Mouse (Mus musculus): ENCODE results near the gene 4930415O20Rik.
A peak's percentile ranks its signal among the peaks of the same experiment; 100 is the strongest.

Gene 4930415O20Rik

DNA sequence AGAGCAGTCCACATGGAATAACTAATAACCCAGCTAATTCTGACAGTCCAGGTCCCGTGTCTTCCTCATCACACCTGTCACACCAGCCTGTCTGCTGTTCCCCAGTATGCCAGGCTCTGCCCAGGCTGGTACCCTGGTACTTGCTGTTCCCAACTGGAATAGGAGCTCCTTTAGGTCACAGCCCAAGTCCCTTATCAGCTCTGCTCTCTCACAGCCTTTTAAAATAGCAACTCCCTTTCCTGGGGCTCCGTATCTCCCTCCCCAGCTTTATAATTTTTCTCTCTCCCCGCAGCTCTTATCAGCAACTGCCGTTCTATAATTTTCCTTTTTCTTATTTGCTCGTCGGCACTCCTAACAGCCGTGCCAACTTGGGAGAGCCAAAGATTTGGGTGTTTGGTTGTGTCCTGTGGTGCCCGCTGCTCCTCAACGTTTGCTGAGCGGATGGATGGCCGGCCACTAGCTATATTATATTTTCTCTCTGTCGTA is 35.3 kb downstream of the 4930415O20Rik start:
- DNase-seq (ENCODE audit: low read depth, low spot score): peak; percentile 77

DNA sequence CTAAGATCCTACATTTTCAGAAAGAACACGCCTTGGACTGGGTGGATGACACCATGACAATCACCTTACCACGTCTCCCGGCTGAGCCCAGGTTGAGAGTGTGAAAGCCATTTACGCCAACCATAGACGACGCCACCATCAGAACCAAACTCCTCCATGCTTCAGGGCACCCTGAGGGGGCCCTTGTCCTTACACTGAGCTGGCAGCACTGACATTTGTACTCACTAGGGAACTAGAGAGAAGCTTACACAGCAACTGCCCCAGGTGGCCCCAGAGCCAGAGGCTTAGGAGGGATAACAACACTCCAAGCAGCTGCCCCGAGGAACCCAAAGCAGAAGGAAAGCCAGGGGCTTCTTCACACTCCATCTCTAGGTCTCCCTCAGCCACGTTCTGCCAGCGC is 35.9 kb downstream of the 4930415O20Rik start:
- DNase-seq (ENCODE audit: low read depth, low spot score): no peak

DNA sequence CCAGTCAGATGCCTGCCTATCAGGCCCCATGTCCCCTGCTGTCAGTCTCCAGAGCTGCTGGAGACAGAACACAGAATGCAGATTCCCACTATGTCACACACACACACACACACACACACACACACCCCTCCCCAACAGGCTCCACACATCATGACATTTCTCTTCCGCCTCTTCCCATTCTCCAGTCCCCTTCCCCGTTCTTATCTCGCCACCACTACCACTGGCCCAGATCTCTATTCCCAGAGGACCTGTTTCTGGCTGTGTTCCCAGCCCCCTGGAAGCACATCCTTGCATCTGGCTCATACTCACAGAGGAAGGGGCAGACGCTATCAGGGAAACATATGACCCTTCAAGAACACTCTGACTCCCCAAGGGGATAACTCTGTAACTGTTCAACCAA is 36.8 kb downstream of the 4930415O20Rik start:
- DNase-seq (ENCODE audit: low read depth, low spot score): no peak

DNA sequence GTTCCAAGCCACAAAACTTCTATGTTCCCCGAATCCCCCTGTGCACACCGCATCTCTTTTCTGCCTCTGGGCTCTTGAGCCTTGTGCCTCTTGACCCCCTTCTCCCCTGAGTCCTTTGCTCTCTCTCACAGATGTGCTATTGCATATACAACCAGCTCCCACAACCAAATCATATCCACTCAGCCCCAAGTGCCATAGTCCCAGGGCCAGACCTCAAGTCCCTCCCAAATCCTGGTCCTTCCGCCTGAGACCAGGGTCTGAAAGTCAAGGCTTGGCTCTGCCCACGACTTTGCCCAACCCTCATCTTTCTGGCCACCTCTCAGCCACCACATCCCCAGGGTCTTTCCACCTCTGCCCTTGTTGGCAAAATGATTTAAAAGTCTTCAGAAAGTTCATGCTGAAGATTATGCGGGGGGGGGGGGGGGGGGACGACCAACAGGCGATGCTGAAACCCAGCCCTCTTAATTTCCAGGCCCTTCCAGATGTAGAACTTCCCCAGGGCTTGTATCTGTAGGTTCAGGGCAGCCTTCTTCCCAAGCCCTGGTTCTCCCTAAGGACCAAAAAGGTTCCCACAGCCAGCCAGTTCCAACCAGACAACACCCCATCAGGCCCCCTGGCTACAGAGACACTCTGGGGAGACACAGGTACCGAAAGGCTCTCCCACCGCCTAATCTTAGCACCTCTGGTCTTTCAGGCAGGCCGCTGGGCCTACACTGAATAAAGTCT is 37.4 kb downstream of the 4930415O20Rik start:
- no peak for DNase-seq (ENCODE audit: low read depth, low spot score)

DNA sequence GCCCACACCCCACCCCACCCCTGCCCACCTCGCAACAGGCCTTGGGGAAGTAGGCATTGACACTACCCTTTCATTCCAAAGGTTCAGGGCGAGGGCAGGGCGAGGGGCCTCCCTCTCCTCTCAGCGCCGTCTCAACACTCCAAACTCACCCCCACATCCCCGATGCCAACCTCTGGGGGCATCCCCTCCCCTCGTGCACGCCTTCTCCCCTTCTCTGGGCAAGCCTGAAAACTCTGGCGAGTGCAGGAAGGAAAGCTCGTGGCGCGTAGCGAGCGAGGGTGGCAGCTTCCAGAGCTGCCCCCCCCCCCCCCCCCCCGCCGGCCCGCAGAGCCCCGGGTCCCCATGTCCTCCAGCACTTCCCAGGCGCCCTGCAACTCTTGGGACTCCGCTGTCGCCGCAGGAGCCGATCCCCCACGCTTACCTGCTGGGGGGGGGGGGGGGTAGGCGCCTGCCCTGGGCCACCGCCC is 38.0 kb downstream of the 4930415O20Rik start:
- DNase-seq (ENCODE audit: low read depth, low spot score): no peak

DNA sequence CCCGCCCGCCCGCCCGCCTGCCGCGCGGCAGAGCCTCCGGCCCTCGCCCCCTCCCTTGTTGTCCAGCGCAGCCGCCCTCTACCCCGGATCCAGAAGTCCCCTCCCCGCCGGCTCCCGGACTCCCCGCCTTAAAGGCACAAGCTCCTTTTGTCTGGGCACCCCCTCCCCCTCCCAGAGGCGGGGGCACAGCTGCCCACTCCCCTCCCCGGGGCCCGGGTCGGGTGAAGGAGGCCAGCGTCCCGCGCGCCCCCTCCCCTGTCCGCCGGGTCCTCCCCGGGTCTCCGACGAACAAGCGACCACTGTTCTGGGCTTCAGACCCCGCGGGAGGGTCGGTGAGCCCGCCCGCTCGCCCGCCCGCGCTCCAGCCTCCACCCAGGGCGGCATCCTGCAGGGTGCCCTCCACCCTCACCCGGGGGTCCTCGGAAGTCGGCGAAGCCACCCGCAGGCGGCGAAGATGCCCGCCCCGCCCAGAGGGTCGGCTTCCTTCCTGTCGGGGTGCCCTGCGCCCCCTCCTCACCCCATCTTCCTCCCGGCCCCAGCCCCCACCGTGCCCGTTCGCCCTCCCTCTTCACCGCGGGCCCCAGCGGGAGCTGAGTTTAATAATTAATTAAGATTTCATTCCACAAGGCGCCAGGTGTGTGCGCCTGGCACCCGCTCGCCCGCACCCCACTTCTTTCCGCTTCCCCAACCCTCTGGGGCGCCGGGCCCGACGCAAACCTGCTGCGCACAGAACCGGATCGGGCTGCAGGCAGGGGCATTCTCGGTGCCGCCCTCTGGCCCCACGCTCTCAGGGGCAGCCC is 38.7 kb downstream of the 4930415O20Rik start, which contains the start of gene Adcy6:
Gene Adcy6 (minus strand): TSS at position 746 of the 800 bp plus-strand sequence.
- DNase-seq (ENCODE audit: low read depth, low spot score): no peak

DNA sequence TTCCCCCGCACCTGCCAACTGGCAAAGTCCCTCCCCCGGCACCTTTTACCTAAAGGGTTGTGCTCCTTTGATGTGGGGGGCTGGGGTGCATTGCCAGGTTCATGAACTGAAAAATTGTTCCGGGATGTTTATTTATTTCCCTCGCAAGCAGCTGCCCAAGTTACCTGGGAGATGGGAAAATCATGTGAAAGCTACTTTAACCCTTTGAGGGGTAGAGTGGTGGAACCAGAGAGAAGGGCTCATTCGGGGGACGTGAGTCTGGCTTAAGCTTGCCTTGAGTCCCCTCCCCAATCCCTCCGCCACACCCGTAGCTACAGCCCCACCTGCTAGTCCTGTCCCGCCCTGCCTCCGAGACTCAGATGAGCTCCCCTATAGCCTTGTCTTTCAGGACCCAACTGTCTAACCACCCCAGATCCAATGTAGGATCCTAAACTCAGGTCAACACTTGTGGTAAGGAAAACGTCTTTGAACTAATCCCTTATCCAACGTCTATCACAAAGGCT is 39.4 kb downstream of the 4930415O20Rik start:
- DNase-seq (ENCODE audit: low read depth, low spot score): no peak

DNA sequence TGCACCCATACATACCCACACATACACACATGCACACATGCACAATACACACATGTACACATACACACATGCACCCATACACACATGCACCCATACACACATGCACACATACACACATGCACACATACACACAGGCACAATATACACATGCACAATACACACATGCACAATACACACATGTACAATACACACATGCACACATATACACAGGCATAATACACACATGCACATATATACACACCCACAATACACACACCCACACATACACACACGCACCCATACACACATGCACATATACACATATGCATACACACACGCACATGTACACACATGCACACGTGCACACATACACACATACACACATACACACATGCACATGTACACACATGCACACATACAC is 41.4 kb downstream of the 4930415O20Rik start:
- DNase-seq (ENCODE audit: low read depth, low spot score): no peak

DNA sequence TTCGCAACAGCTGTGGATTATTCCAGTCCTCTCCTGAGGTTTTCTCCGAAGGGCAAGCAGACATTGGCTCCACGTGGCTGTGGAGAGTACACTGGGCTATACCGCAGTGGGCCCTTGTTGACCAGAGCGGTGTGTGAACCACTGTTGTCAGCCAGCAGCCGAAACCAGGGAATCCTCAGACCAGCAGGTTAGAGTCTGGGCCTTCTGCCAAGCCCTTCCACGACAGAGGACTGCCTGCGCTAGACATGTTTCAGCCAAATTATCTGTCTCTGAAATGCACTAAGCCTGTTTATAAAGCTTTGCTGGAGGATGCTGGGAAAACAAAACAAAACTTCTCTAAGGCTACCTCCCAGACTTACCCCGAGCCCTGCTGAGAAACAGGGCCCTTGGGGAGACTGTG is 43.7 kb downstream of the 4930415O20Rik start:
- DNase-seq (ENCODE audit: low read depth, low spot score): no peak

DNA sequence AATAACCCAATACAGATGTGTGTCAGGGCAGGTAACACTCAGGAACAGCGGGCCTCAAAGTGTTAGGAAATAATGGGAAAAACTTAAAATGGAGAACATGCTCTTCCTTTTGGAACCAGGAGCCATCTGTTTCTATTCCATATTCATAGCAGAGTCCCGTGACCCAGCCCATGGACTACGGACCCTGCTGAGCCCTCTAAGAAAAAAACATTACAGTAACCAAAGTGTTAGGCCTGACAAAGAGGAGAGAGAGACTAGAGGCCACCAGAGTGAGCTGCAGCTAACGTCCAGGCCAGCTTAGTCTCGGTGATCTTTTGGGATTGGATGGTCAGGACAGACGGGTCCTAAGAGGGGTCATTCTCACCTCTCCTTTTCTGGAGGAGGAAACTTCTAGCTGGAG is 44.2 kb downstream of the 4930415O20Rik start:
- DNase-seq (ENCODE audit: low read depth, low spot score): no peak

DNA sequence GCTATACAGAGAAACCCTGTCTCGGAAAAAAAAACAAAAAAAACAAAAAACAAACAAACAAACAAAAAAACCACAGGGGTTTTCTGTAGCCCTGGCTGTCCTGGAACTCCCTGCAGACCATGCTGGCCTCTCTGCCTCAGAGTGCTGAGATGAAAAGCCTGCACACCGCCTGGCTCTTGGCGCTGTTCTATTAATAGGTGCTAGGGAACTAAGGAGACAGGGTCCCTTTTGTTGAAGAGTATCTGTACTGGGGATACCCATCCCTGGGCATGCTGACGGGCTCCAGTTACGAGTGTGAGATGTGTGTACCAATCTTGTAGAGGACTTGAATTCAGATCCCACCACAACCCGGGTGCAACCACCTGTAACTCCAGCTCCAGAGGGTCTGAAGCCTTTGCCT is 44.9 kb downstream of the 4930415O20Rik start:
- no peak for DNase-seq (ENCODE audit: low read depth, low spot score)

DNA sequence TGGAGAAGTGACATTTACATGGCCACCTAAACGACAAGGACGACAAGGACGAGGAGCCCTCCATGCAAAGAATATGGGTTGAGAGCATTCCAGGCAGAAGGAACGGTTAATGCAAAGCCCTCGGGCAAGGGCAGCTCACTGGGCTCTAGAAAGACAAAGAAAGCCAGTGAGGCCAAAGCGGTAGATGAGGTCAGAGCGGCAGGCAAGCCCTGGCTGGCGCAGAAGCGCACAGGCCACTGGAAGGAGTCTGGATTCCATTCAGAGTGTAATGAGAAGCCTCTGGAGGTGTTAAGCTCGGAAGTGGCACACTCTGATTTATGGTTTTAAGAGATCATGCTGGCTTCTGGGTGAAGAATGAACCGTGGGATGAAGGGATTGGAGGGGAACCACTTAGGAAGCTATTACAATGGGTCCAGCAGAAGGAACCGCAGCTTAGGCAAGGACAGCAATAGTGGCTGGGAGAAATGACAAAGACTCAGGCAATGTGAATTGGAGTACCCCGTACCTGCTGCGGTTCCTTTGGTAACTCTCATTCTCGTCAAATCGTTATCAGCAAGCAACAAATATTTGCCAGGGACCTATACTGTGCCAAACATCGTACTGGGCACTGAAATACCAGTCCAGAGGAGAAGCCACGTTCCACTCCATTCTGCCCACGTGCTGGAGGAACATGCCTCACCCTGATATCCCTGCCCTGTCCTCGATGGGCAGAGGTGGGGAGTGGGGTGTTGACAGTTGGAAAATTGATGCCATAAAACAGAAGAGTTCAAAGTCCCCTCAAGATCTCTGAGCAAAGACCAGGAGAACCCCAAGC is 45.8 kb downstream of the 4930415O20Rik start:
- DNase-seq (ENCODE audit: low read depth, low spot score): no peak

DNA sequence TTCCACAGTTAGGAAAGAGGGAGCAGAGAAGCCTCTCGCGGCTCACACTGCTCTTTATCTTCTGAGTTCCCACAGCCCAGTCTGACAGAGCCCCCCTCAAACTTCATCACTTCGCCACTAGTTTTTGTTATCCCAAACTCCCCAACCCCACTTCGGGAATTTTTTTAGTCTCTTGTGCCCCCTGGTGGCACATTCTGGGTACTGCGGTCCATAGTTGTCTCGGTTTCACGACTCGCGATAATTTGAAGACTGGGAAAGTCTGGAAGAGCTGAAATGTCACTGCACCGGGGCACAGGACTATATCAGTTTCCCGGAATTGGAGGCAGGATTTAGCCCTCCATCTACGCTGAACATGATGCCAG is 46.4 kb downstream of the 4930415O20Rik start:
- DNase-seq (ENCODE audit: low read depth, low spot score): peak; percentile 67

DNA sequence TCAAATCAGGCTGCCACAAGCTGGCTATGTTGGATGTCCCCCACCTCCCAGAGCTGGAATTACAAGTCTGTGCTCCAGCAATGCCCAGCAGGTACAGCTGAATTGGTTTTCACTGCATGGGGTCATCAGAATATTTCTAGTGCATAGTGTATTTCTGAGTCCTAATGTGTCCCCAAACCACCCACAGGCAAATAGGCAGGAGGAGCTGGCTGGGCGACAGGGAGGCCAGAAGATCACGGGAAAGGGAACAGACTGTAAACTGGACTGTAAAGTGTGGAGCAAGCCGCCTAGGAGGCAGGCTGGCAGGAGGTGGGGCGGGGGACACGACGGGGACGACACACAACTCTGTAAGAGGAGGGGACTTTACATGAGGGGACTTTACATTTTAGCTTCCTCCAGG is 51.4 kb downstream of the 4930415O20Rik start:
- no peak for DNase-seq (ENCODE audit: low read depth, low spot score)

DNA sequence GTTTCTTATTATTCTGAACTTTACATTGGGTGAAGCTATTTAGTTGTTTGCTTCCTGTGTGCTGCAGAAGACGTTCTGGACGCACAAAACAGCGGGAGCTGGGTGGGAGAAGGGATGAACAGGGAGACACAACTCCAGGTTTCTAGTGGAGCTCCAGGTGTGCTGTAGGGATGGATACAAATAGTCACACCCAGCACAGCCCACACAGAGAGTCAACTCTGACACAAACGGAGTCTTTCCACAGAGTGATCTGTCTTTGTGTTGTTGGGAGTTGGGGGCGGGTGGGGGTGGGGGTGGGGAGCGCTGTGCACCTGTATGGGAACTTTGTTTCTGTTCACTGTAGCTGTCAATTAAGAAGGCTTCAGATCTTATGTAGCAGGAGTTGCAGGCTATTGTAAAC is 51.9 kb downstream of the 4930415O20Rik start:
- DNase-seq (ENCODE audit: low read depth, low spot score): no peak

DNA sequence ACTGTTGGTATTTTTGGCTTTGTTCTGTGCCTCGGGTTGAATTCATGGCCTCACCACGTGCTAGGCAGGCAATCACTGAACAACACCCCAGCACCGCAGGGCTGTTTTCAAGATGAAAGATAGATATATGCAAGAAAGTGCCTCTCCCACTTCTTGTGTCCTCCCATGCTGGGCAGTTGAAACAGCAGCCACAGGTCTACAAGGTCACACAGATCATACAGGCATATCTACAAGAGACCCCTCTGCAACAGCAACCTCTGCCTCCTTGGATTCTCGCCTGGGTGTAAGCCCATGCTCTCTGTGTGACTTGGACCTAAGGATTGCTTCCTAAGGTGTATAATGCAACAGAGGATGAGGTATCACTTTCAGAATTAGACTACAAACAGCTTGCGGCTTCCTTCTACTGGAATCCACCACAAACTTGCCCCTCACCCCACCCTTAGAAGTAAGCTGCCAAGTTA is 52.6 kb downstream of the 4930415O20Rik start:
- DNase-seq (ENCODE audit: low read depth, low spot score): no peak

DNA sequence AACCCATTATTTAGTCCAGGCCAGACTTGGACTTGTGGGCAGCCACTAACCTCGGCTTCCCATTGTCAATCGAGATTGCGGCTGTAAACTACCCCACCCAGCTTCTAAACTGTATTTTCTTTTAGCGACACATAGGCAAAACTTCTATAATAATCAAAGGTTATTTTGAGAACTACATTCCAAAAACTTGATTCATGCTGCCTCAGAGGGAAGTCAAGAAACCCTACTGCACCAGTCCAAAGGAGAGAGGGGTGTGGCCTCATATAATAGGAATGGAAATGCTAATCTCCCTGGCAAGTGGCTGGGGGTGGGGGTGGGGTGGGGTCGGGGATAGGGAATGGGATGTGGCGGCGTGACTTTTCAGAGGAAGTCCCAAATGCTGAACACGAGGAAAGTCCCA is 55.3 kb downstream of the 4930415O20Rik start:
- no peak for DNase-seq (ENCODE audit: low read depth, low spot score)

DNA sequence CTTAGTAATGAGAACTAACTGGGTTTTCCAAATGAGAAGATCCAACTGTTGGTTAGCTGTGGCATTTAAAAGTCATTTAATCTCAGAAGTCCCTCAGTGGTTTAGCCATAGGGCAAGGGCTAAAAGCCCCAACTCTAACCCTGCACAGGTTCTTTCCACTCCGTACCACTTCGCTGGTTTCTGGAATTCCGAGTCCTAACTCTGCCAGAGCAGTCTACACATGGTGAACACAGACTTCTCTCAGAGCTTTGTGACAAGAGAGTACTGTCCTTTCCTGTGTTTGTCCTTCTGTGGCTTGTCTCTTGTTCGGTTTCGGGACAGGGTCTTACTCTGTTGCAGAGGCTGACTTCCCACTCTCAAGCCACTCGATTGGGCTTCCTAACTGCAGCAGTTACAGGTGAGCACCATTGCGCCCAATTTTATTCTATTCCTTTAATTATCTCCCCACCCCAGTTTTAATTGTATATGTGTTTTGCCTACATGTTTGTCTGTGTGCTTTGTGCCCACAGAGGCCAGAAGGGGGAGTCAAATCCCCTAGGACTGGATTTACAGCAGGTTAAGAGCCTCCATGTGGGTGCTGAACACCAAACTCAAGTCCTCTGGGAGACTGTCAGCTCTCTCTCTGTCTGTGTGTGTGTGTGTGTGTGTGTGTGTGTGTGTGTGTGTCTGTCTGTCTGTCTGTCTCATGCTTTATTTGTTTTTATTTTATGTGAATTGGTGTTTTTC is 55.8 kb downstream of the 4930415O20Rik start:
- DNase-seq (ENCODE audit: low read depth, low spot score): no peak

DNA sequence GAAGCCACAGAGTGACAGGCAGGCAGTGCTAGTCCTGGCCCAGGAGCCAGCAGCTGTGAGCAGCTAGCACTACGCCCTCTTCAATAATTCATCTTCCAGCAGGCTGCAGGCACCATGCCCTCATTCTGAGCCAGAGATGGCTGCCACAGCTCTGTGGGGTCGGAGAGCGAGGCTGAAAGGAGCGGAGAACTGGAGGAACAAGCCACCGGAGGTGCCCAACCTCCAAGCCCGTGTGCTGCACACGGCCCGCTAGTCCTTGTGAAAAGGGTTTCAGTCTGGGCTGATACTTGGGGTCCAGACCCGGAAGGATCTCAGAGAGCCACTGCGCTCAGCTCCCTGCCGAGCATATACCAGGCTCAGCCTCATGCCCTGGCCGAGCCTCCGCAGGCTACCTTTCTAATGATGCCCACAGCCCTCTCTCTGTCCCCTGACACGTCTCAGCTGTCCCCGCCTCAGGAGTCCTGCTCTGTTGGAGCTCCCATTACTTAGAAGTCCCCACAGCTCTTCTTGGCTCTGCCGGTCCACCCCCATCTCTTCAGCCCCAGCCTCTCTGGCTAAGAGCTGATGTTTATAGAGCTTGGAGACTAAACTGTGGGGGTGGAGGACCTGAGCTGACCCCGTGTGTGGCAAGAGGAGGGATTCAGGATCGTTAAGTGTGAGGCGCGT is 57.9 kb downstream of the 4930415O20Rik start:
- no peak for DNase-seq (ENCODE audit: low read depth, low spot score)

DNA sequence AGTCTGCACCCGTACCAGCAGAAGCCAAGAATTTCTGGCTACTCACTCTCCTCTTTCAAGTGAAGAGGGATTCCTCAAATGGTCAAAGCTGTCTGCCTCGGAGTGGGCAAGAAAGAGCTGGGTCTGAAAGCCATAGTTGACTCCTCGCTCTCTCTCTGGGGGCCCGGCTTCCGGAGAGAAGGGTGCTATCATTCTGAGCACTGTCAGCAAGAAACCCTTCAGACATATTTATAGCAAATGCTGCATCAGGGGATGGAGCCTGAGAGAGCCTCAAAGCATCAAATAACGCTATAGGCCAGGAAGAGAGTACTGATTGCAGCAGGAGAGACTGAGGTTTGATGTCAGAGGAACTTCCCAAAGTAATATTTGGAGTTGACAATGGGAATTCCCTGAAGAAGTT is 58.7 kb downstream of the 4930415O20Rik start:
- no peak for DNase-seq (ENCODE audit: low read depth, low spot score)
